Mouse (Mus musculus) lung, adult 2 months (tissue): ENCODE data around the gene Il1rl2.

Experiments
- CTCF ChIP-seq: fragments of 200-500 bp; IDR thresholded peaks from 2 replicates; pipeline ENCODE4 v1.5.1; 2011; ENCODE audit warnings: mild to moderate bottlenecking, low read length, control low read depth; ENCODE audit not compliant: insufficient read depth
- POLR2A ChIP-seq: fragments of 200-500 bp; IDR thresholded peaks from 2 replicates; pipeline ENCODE4 v1.6.1; 2011; ENCODE audit warnings: low read depth, mild to moderate bottlenecking, control low read depth, low read length, borderline replicate concordance; ENCODE audit errors: extremely low read depth

DNA sequence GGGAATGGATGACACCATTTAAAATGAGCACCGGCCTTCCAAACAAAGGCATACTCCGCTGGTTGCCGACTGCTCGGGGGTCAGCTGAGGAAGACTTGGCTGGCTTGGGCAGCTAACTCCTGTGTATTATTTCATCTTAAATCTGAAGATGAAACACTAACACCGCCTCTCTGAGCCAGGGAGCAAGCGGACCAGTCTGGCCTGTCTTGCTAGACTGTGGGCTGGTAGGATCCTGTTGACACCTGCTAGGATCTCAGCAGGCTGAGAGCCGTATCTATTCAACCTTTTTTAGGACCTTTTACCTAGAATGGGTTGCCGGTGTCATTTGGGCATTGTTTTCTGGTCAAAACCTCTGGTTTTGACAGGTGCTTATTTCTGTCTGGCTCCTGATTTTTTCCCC, 6.8 kb upstream of the Il1rl2 start:
- no peak for TF ChIP-seq CTCF
- no peak for TF ChIP-seq POLR2A
